Mouse (Mus musculus): ENCODE data around the gene Cd164l2.

The Cd164l2 gene

GRCm38 (mm10) chr4:133220656-133221055 lies 8.7 kb downstream of the Cd164l2 start:
- peak; percentile 19 for DNase-seq (ENCODE audit: low read depth, low spot score)

GRCm38 (mm10) chr4:133221701-133222100 lies 9.8 kb downstream of the Cd164l2 start:
- DNase-seq (ENCODE audit: low read depth, low spot score), result no peak

GRCm38 (mm10) chr4:133223875-133224274 lies 11.9 kb downstream of the Cd164l2 start:
- DNase-seq (ENCODE audit: low read depth, low spot score), result no peak

- DNase-seq (ENCODE audit: low read depth, low spot score), result no peak
These were observed 14.1 kb downstream of the Cd164l2 start for GRCm38 (mm10) chr4:133226073-133226472.

GRCm38 (mm10) chr4:133227636-133228035 lies 15.7 kb downstream of the Cd164l2 start:
- DNase-seq (ENCODE audit: low read depth, low spot score), result no peak

GRCm38 (mm10) chr4:133229582-133229981 lies 17.7 kb downstream of the Cd164l2 start:
- DNase-seq (ENCODE audit: low read depth, low spot score), result no peak

GRCm38 (mm10) chr4:133233285-133233976 lies 21.5 kb downstream of the Cd164l2 start:
- peak; percentile 64 for DNase-seq (ENCODE audit: low read depth, low spot score)

- no peak for DNase-seq (ENCODE audit: low read depth, low spot score)
These were observed 22.8 kb downstream of the Cd164l2 start for GRCm38 (mm10) chr4:133234771-133235170.

GRCm38 (mm10) chr4:133235415-133235814 lies 23.5 kb downstream of the Cd164l2 start:
- no peak for DNase-seq (ENCODE audit: low read depth, low spot score)

- no peak for DNase-seq (ENCODE audit: low read depth, low spot score)
These were observed 26.0 kb downstream of the Cd164l2 start for GRCm38 (mm10) chr4:133237911-133238310.

- DNase-seq (ENCODE audit: low read depth, low spot score), result peak; percentile 27
These were observed 28.6 kb downstream of the Cd164l2 start, which contains the start of gene Map3k6 for GRCm38 (mm10) chr4:133240490-133240921. TSS of gene Map3k6 (plus strand) at chr4:133240818.

GRCm38 (mm10) chr4:133240934-133241908 lies 29.3 kb downstream of the Cd164l2 start:
- peak; percentile 89 for DNase-seq (ENCODE audit: low read depth, low spot score)

GRCm38 (mm10) chr4:133241910-133242309 lies 30.0 kb downstream of the Cd164l2 start:
- DNase-seq (ENCODE audit: low read depth, low spot score), result no peak

GRCm38 (mm10) chr4:133242710-133243109 lies 30.8 kb downstream of the Cd164l2 start:
- DNase-seq (ENCODE audit: low read depth, low spot score), result no peak

- no peak for DNase-seq (ENCODE audit: low read depth, low spot score)
These were observed 31.6 kb downstream of the Cd164l2 start for GRCm38 (mm10) chr4:133243538-133243937.

GRCm38 (mm10) chr4:133244289-133244688 lies 32.4 kb downstream of the Cd164l2 start:
- DNase-seq (ENCODE audit: low read depth, low spot score), result no peak

GRCm38 (mm10) chr4:133247072-133247471 lies 35.1 kb downstream of the Cd164l2 start:
- DNase-seq (ENCODE audit: low read depth, low spot score), result no peak

GRCm38 (mm10) chr4:133247806-133248449 lies 36.0 kb downstream of the Cd164l2 start:
- no peak for DNase-seq (ENCODE audit: low read depth, low spot score)

GRCm38 (mm10) chr4:133250609-133251008 lies 38.7 kb downstream of the Cd164l2 start:
- DNase-seq (ENCODE audit: low read depth, low spot score), result peak; percentile 87

GRCm38 (mm10) chr4:133251214-133251613 lies 39.3 kb downstream of the Cd164l2 start:
- DNase-seq (ENCODE audit: low read depth, low spot score), result peak; percentile 33

- DNase-seq (ENCODE audit: low read depth, low spot score), result peak; percentile 39
These were observed 40.2 kb downstream of the Cd164l2 start for GRCm38 (mm10) chr4:133252089-133252488.

- DNase-seq (ENCODE audit: low read depth, low spot score), result no peak
These were observed 41.5 kb downstream of the Cd164l2 start for GRCm38 (mm10) chr4:133253412-133253811.
